ENCODE assay signal across 17 mouse cellular contexts in the genomic region with DNA sequence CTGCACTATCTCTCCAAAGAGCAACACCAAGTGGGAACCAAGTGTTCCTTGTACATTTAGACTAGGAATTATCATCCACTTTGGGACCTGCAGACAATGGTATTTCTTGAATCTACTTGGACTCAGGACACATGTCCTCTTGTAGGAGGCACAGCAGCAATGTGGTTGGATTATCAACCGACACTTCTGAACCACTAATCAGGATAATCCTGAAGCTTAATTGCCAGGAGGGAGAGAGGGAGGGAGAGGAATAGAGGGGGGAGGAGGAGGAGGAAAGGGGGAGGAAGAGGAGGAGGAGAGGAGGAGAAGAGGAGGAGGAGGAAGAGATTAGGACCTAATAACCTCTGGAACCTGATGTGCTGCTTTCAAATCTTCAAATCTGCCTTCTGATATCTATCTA.
"Had no signal": no experiment of that assay in that cellular context is flagged by ENCODE, and none has a peak within 500 bp of the region (broad histone marks: within the 10 kb centered on the region; RNA-seq: fewer than 3 reads in every experiment).

No protein-coding gene starts in this region.

- DNase-seq: lung, adult 18-20 months; lung, embryonic 14.5 days; lung, postnatal 10 days; lung, postnatal 4 days; midbrain, embryonic 14.5 days; right cerebral cortex, adult 18-20 months; right cerebral cortex, postnatal 25 days; right cerebral cortex, postnatal 4 days; spleen, adult 18-20 months; thymus, adult 18-20 months; thymus, postnatal 14 days; thymus, postnatal 36 days had no signal

- H3K27me3 ChIP-seq: midbrain, embryonic 12.5 days; neural tube, embryonic 13.5 days; neural tube, embryonic 15.5 days had no signal

- H3K36me3 ChIP-seq: midbrain, embryonic 10.5 days; midbrain, embryonic 12.5 days; neural tube, embryonic 13.5 days; neural tube, embryonic 15.5 days had no signal

- H3K9ac ChIP-seq: lung, embryonic 14.5 days; midbrain, embryonic 12.5 days; neural tube, embryonic 13.5 days; neural tube, embryonic 15.5 days had no signal

- H3K27ac ChIP-seq: midbrain, embryonic 10.5 days; midbrain, embryonic 12.5 days; neural tube, embryonic 13.5 days; neural tube, embryonic 15.5 days had no signal

- H3K4me3 ChIP-seq: midbrain, embryonic 10.5 days; midbrain, embryonic 12.5 days; myocyte; neural tube, embryonic 13.5 days; neural tube, embryonic 15.5 days had no signal

- H3K4me1 ChIP-seq: neural tube, embryonic 13.5 days; neural tube, embryonic 15.5 days had no signal
